Mouse (Mus musculus) embryonic fibroblast, embryonic 13.5 days (primary cell): ENCODE results near the gene Hist1h4b. TPM values are rescaled to one million over a fixed set of nuclear protein-coding genes. Genes with fewer than 3 reads are reported as not detected.
"Not testable (repeated sequence)": the region's sequence is repeated elsewhere in the genome, so short reads cannot be mapped to it uniquely, and the experiment has no call there.

ENCODE experiments used
- H3K27ac ChIP-seq: 2 replicates; pipeline ENCODE4 v1.5.1; 2012; ENCODE audit warnings: low read length, control low read depth, inconsistent platforms; ENCODE audit not compliant: insufficient read depth
- H3K4me1 ChIP-seq: 2 replicates; pipeline ENCODE4 v1.6.1; 2011; ENCODE audit warnings: low read length; ENCODE audit not compliant: control insufficient read depth, insufficient read depth
- H3K4me3 ChIP-seq: 2 replicates; pipeline ENCODE4 v1.5.1; 2011; ENCODE audit warnings: mild to moderate bottlenecking, control low read depth, low read length; ENCODE audit not compliant: insufficient read depth
- CTCF ChIP-seq: IDR thresholded peaks from 2 replicates; pipeline ENCODE4 v1.5.1; 2011; ENCODE audit warnings: mild to moderate bottlenecking, control low read depth, low read length, moderate library complexity, borderline replicate concordance; ENCODE audit not compliant: insufficient read depth
- POLR2A ChIP-seq: IDR thresholded peaks from 2 replicates; pipeline ENCODE4 v1.6.1; 2011; ENCODE audit warnings: low read depth, mild to moderate bottlenecking, control low read depth, low read length, moderate library complexity
- polyA plus RNA-seq: library from polyadenylated mRNA; stranded (reverse); fragments of >200 nt; gene quantifications from 2 replicates; pipeline ENCODE4 v1.2.4, GENCODE M21; 2011; ENCODE audit warnings: low read depth; ENCODE audit not compliant: missing spikeins, insufficient read length

Hist1h4b gene
- polyA plus RNA-seq, 1 experiment: 12.5 TPM

DNA sequence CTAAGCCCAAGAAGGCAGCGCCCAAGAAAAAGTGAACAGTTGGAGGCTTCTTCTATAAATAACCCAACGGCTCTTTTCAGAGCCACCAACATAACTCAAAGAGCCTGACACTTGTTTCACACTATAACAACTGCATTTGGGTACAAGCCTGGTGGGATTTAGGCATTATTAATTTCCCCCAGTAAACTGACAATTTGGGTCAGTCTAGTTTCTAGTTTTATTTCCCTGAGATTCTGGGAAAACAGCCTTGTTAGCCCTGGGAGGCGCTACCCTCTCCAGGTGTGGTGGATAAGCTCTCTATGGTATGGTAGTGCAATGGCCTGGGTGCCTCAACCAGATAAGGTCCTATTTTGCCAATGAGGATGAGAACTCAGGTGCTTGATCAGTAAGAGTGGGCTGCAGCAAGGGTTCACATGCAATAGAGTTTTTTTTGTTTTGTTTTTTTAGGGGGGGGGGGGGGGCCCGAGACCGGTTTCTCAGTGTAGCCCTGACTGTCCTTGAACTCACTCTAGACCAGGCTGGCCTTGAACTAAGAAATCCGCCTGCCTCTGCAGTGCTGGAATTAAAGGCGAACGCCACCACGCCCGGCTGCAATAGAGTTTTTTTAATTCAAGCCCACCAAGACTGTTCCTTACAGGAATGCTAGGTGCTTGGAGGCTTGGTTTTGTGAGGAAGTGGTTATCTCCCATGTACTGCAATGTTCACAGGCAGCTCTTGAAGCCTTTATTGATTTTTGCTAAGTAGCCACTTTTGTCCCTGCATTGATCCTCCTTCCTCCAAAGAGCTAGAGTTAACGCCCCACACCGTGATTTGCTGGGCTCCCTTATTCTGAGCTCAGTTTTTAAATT, 7.7 kb downstream of the Hist1h4b start:
- H3K27ac ChIP-seq: no peak overlapping the region
- H3K4me3 ChIP-seq: peak overlapping the region; percentile 51; the same call in 1 of the 2 replicates
- no peaks in the 10 kb centered on the region for H3K4me1 ChIP-seq
- peak; percentile 61 for TF ChIP-seq POLR2A
- TF ChIP-seq CTCF: no peak

DNA sequence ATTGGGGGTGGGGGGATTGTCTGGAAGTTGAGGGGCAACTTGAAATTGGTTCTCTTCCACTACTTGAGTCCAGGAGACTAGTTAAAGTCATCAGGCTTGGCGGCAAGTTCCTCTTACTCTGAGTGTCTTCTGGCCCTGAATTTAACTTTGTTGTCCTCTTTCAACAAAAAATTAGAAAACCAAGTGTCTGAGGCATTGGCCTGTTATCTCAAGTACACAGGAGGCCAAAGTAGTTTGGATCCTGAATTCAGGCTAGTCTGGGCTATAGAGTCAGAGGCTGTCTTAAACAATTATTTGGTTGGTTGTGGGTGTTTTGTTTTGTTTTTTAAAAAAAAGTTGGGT, 8.3 kb downstream of the Hist1h4b start:
- no peak for TF ChIP-seq POLR2A
- TF ChIP-seq CTCF: no peak
- Histone ChIP-seq H3K27ac (no peak overlapping the region), H3K4me3 (no peak overlapping the region), H3K4me1 (no peaks in the 10 kb centered on the region)

DNA sequence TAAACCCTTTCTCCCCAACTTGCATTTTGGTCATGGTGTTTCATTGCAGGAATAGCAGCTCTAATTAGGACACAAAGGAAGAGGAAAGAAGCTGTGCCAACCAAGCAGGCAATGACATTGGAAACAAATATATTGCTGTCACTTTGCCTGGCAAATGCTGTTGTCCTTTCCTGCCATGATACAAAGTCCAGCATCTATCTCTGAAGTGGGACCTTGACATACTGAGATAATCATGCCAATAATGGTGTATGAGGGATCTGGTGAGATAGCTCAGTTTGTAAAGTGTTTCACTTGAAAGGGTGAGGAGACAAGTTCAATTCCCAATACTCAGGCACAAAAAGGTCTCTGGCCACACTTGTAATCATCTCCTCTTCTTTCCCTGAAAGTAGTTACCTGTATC, 10.0 kb downstream of the Hist1h4b start:
- H3K4me1 ChIP-seq: no peaks in the 10 kb centered on the region
- H3K27ac ChIP-seq: no peak overlapping the region
- TF ChIP-seq POLR2A (no peak), CTCF (no peak)
- H3K4me3 ChIP-seq: no peak overlapping the region

DNA sequence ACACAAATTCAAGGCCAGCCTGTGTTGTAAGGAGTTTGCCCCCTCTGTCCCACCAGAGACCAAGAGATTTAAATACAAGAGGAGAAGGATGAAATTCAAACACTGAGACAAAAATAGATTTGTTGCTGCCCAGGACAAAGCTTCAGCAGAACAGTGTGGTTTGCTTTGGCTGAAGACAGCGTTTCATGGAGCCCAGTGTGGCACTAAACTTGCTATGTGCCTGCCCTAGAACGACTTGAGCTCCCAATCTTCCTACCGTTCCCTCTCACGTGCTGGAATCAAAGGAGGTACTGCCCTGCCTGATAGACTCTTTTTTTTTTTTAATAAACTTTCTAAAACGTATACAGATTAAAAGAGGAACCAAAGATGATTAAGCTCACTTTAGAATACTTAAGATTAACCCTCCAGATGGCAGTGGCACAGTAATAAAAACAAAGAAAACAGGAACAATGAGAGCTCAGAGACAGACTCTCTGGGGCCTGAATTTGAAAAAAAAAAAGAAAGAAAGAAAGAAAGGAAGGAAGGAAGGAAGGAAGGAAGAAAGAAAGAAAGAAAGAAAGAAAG, 12.1 kb downstream of the Hist1h4b start:
- Histone ChIP-seq H3K27ac (no peak overlapping the region), H3K4me3 (no peak overlapping the region), H3K4me1 (no peaks in the 10 kb centered on the region)
- TF ChIP-seq CTCF (no peak), POLR2A (no peak)

DNA sequence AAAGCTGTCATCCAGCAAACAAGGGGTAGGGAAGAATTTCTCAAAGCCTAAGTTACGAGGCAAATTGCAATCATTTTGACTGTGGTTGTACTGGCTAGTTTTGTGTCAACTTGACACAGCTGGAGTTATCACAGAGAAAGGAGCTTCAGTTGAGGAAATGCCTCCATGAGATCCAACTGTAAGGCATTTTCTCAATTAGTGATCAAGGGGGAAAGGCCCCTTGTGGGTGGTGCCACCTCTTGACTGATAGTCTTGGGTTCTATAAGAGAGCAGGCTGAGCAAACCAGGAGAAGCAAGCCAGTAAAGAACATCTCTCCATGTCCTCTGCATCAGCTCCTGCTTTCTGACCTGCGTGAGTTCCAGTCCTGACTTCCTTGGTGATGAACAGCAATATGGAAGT, 12.8 kb downstream of the Hist1h4b start, which contains the start of gene Trim38:
Gene Trim38, plus strand, starts transcription at position 301 of the 400 bp plus-strand sequence.
- H3K4me3 ChIP-seq: not testable (repeated sequence)

DNA sequence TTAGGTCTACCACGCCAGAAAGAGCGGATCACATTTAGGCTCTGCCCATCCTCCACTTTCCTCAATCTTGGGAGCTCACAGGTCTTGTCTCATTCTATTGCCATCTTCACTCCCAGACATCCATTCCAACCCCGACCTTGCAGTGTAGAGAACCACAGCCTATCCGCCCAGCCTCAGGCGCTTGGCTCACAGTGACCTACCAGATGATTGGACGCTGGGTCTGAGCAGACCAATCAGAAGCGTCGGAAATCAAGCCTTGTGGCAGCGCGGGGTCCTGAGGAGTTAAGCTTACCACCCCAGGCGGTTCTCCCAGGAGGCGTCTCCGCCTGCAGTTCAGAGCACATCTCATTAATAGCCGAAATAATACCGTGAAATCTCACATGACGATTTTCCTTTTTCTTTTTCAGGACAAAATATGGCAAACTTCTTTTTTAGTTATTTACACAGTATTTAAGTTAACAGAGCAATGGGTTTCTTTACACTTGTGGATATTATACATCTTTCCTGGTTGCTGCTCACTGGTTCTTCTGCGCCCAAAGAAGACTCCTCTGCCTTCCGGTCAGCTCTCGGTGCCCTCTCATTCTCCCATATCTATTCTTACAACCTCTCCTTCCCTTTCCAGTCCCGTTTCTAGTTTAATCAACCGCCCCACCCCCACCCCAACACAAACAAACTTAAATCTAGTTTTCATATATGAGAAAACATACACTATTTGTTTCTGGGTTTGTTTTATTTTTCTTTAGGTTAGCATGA, 15.9 kb downstream of the Hist1h4b start:
- no peak overlapping the region for H3K4me3 ChIP-seq
- H3K4me1 ChIP-seq: no peaks in the 10 kb centered on the region
- TF ChIP-seq POLR2A: no peak
- no peak overlapping the region for H3K27ac ChIP-seq

More for the DNA sequence above, 12.8 kb downstream of the Hist1h4b start, which contains the start of gene Trim38:
- H3K4me1 ChIP-seq, H3K27ac ChIP-seq: not testable (repeated sequence)

DNA sequence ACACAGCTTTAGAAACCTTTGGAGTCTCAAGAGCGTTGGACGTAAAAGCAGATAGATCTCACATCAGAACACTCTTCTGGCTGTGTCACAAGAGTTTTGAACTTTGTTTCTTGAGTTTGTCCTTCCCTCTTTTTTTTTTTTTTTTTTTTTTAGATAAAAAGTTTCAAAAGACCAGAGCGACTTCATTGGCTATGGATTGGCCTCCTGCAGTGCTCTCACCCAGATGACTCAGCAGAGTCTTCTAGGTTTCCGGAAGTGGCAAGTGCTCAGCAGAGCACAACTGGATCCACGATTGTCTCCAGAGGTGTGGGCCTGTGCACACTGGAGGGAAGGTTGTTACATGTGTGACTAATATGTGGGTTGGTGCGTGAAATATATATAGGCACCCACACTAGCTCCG, 21.5 kb downstream of the Hist1h4b start:
- TF ChIP-seq POLR2A (no peak), CTCF (no peak)
- Histone ChIP-seq H3K4me3 (no peak overlapping the region), H3K27ac (no peak overlapping the region), H3K4me1 (no peaks in the 10 kb centered on the region)

DNA sequence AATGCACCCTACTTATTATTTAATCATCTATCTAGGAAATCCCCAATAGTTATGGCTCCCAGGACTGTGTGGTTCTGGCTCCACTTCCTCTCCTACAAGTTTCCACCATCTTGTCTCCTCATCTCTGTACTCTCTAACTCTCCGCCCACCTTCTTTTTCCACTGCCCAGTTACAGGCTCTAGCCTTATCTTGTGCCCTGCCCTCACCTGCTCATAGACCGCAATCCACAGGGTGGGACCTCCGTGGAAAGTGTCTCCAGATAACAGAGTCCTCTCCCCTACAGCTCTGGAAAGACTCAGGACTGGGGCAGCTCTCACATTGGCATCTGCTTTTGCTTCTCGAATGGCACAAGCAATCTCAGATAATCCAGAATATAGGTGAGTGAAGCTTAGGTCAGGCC, 22.2 kb downstream of the Hist1h4b start:
- TF ChIP-seq POLR2A (no peak), CTCF (no peak)
- H3K4me3 ChIP-seq: no peak overlapping the region
- no peak overlapping the region for H3K27ac ChIP-seq
- H3K4me1 ChIP-seq: no peaks in the 10 kb centered on the region

DNA sequence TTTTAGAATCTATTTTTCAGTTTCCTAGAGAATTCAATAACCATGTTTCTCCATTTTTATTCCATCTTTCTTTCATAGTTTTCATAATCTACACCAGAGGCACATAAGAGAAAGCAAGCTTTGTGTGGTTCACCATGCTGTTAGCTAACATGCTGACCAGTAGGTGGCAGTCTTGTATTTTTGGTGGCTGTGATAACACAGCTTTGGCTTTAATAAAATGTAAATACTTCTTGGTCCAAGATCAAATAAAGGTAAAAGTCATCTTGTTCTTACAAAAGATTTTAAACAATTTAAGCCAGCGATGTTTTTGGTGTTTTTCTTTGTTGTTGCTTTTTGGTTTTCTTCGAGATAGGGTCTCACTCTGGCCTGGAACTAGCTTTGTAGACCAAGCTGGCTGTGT, 35.7 kb downstream of the Hist1h4b start:
- TF ChIP-seq CTCF (no peak), POLR2A (no peak)
- Histone ChIP-seq H3K4me1 (no peaks in the 10 kb centered on the region), H3K27ac (no peak overlapping the region), H3K4me3 (no peak overlapping the region)

DNA sequence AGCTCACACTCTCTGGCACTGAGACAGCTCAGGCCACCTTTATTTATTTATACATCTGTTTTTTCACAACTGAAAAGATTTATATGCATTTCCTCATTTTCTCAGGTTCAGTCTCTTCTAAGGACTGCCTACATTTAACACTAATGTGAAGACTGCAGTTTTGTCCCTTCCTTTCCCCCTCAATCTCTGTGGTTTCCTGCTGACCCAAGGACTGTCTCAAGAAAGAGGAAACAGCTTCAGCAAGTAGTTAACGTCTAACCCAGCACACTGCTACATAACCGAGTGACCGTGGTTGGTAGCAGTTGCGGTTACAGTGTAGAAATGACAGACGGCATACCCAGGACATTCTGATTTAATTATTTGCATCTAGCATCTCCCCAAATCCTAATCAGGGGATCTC, 42.6 kb downstream of the Hist1h4b start:
- Histone ChIP-seq H3K4me1 (no peaks in the 10 kb centered on the region), H3K4me3 (no peak overlapping the region), H3K27ac (no peak overlapping the region)
- no peak for TF ChIP-seq CTCF
